Mouse (Mus musculus): ENCODE data around the gene Ddx31.

- no peak for TF ChIP-seq GATA1 (IDR thresholded peaks at IDR 0.05; ENCODE audit: borderline replicate concordance, low read length)
- no peak for TF ChIP-seq FLI1 (IDR thresholded peaks at IDR 0.05; ENCODE audit: low read length)
These were observed 53.3 kb downstream of the Ddx31 start for GRCm38 (mm10) chr2:28893526-28893925.
